Mouse (Mus musculus): ENCODE data around the gene Bin2.

DNA sequence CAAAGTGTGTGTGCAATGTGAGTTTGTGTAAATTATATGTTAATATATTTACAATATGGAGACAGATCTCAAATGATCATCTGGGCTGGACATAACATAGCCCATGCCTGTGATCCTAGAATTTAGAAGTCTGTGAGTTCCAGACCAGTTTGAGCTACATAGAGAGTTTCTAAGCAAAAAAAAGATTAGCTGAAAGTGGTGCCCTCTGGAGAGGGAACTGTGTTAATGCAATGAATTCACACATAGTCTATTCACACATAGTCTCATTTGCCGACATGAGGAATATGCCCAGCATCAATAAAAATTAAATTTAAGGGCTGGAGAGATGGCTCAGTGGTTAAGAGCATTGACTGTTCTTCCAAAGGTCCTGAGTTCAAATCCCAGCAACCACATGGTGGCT, 7.2 kb upstream of the Bin2 start:
- TF ChIP-seq POLR2A (IDR thresholded peaks at IDR 0.05; ENCODE audit: low read depth, low read length) (no peak), CTCF (IDR thresholded peaks at IDR 0.05; ENCODE audit: extremely low read depth, insufficient read depth, insufficient read length, insufficient replicate concordance) (no peak)
